17 mouse cellular contexts compared by ENCODE assay signal in genomic region chr14:121054062-121054461, GRCm38 (mm10). TPM values are rescaled to one million over a fixed set of nuclear protein-coding genes. Genes with fewer than 3 reads are reported as not detected.
DNase-seq lines count a peak whose midpoint lies in the region; ATAC-seq and TF ChIP-seq lines count a peak whose summit lies in the region.
"Had no signal": no experiment of that assay in that cellular context is flagged by ENCODE, and none has a peak within 500 bp of the region (broad histone marks: within the 10 kb centered on the region; RNA-seq: fewer than 3 reads in every experiment).

No protein-coding gene starts in this region.

- H3K27me3 ChIP-seq in heart, embryonic 10.5 days (ENCODE audit: insufficient read depth, poor library complexity, severe bottlenecking) = no peaks in the 10 kb centered on the region
- H3K27me3 ChIP-seq in kidney, postnatal 0 days (ENCODE audit: insufficient read depth, low read length) = no peaks in the 10 kb centered on the region
- H3K27me3 ChIP-seq in embryonic facial prominence, embryonic 14.5 days (replicated peaks; ENCODE audit: control insufficient read depth, insufficient read depth, low read length) = no peaks in the 10 kb centered on the region
- H3K27me3 ChIP-seq in limb, embryonic 15.5 days = no peaks in the 10 kb centered on the region

- 0 out of 2 replicates have a peak overlapping the region, but pooled peaks have one; percentile 79 for H3K27ac ChIP-seq in heart, embryonic 10.5 days
- H3K27ac ChIP-seq in kidney, postnatal 0 days = peak overlapping the region; percentile 76; the same call in 1 of the 2 replicates
- peak overlapping the region; percentile 69 for H3K27ac ChIP-seq in embryonic facial prominence, embryonic 14.5 days (replicated peaks; ENCODE audit: low read depth, low read length)
- H3K27ac ChIP-seq in limb, embryonic 15.5 days = peak overlapping the region; percentile 75

- no peak overlapping the region for H3K9ac ChIP-seq in kidney, postnatal 0 days (ENCODE audit: low read depth, low read length)
- H3K9ac ChIP-seq in embryonic facial prominence, embryonic 14.5 days (ENCODE audit: low read depth, low read length) = no peak overlapping the region
- H3K9ac ChIP-seq in limb, embryonic 15.5 days = no peak overlapping the region

- WGBS in heart, embryonic 10.5 days = 76% methylated on average over 5 of the region's 5 CpGs
- WGBS in kidney, postnatal 0 days = 60% methylated on average over 5 of the region's 5 CpGs
- 56% methylated on average over 5 of the region's 5 CpGs for whole genome bisulfite sequencing in embryonic facial prominence, embryonic 14.5 days
- WGBS in limb, embryonic 15.5 days = 29% methylated on average over 5 of the region's 5 CpGs

- no peaks in the 10 kb centered on the region for H3K9me3 ChIP-seq in heart, embryonic 10.5 days
- H3K9me3 ChIP-seq in kidney, postnatal 0 days (replicated peaks; ENCODE audit: low read length) = no peaks in the 10 kb centered on the region
- no peaks in the 10 kb centered on the region for H3K9me3 ChIP-seq in embryonic facial prominence, embryonic 14.5 days (ENCODE audit: control insufficient read depth, low read length)
- no peaks in the 10 kb centered on the region for H3K9me3 ChIP-seq in limb, embryonic 15.5 days

- no peak for TF ChIP-seq CTCF in kidney, postnatal 0 days (IDR thresholded peaks at IDR 0.05; ENCODE audit: low read depth)

- H3K36me3 ChIP-seq in heart, embryonic 10.5 days = peaks cover 9% of the 10 kb centered on the region
- H3K36me3 ChIP-seq in kidney, postnatal 0 days (ENCODE audit: insufficient read depth, low read length) = no peaks in the 10 kb centered on the region
- 0 out of 2 replicates have a peak, but pooled peaks cover 3% of the 10 kb centered on the region for H3K36me3 ChIP-seq in embryonic facial prominence, embryonic 14.5 days (ENCODE audit: control insufficient read depth, insufficient read depth, low read length)
- no peaks in the 10 kb centered on the region for H3K36me3 ChIP-seq in limb, embryonic 15.5 days

- H3K4me3 ChIP-seq in heart, embryonic 10.5 days = no peak overlapping the region
- no peak overlapping the region for H3K4me3 ChIP-seq in kidney, postnatal 0 days (replicated peaks; ENCODE audit: low read depth, low read length)
- no peak overlapping the region for H3K4me3 ChIP-seq in embryonic facial prominence, embryonic 14.5 days (ENCODE audit: low read depth, low read length)
- H3K4me3 ChIP-seq in limb, embryonic 15.5 days = no peak overlapping the region
- H3K4me3 ChIP-seq: myocyte had no signal

- peaks cover 77% of the 10 kb centered on the region for H3K4me1 ChIP-seq in heart, embryonic 10.5 days
- H3K4me1 ChIP-seq in kidney, postnatal 0 days (replicated peaks; ENCODE audit: insufficient read depth, low read length) = peaks cover 52% of the 10 kb centered on the region
- peaks cover 52% of the 10 kb centered on the region for H3K4me1 ChIP-seq in embryonic facial prominence, embryonic 14.5 days (ENCODE audit: control insufficient read depth, insufficient read depth, low read length)
- peaks cover 61% of the 10 kb centered on the region for H3K4me1 ChIP-seq in limb, embryonic 15.5 days

- no peak for DNase-seq in heart, embryonic 10.5 days (ENCODE audit: low spot score)
- no peak for DNase-seq in heart, adult 8-10 months (ENCODE audit: low spot score)
- DNase-seq in kidney, postnatal 0 days (ENCODE audit: low spot score) = no peak
- DNase-seq in kidney, adult 11 months = no peak
- DNase-seq in embryonic facial prominence, embryonic 14.5 days (ENCODE audit: low spot score) = no peak
- no peak for DNase-seq in frontal cortex, postnatal 10 days (ENCODE audit: low spot score in 2 of 2)
- DNase-seq: adrenal gland, postnatal 14 days; B cell, adult 2 months; cerebellum, postnatal 14 days; gastrocnemius, postnatal 10 days; heart, postnatal 10 days; left cerebral cortex, postnatal 4 days; thymus, postnatal 25 days had no signal

- H3K4me2 ChIP-seq in kidney, postnatal 0 days (ENCODE audit: low read length) = no peak overlapping the region
- H3K4me2 ChIP-seq in embryonic facial prominence, embryonic 14.5 days (ENCODE audit: low read depth, low read length) = no peak overlapping the region
- no peak overlapping the region for H3K4me2 ChIP-seq in limb, embryonic 15.5 days

- ATAC-seq in kidney, postnatal 0 days (replicated peaks; ENCODE audit: low FRiP score, low read depth) = no peak
- no peak for ATAC-seq in embryonic facial prominence, embryonic 14.5 days (ENCODE audit: low read depth)
- ATAC-seq in limb, embryonic 15.5 days (ENCODE audit: insufficient number of reproducible peaks, low FRiP score, low TSS enrichment, low read depth) = no peak
- no peak for ATAC-seq in megakaryocyte-erythroid progenitor cell, adult 5-6 weeks (replicated peaks; ENCODE audit: low FRiP score, low TSS enrichment, poor library complexity, severe bottlenecking)
- ATAC-seq: intestine, postnatal 0 days had no signal

RNA-seq across cellular contexts. Expression of gene Farp1, which starts 19.1 kb away (rescaled TPM):
- polyA plus RNA-seq in heart, embryonic 10.5 days (2016; fragmentation: Nextera tagmentation; extraction: Ambion mirVana) = 27.0 and 36.1 TPM in 2 replicates
- total RNA-seq in heart, adult 8-10 months (2022) = 10 to 100 TPM in 2 of 4 experiments, 1 to 10 TPM in 2; 9.1 to 10.7 (median 10.2) TPM
- polyA plus RNA-seq in kidney, postnatal 0 days (2015; fragmentation: Nextera tagmentation; extraction: Ambion mirVana) = 23.4 and 25.0 TPM in 2 replicates
- polyA plus RNA-seq in embryonic facial prominence, embryonic 14.5 days (2014; fragmentation: Nextera tagmentation; extraction: Ambion mirVana) = 34.2 and 40.5 TPM in 2 replicates
- 25.1 and 29.1 TPM in 2 replicates for polyA plus RNA-seq in limb, embryonic 15.5 days (2015; fragmentation: Nextera tagmentation; extraction: Ambion mirVana)
- 0.20 TPM in 1 of 2 replicates, not detected in the other for total RNA-seq in megakaryocyte-erythroid progenitor cell, adult 5-6 weeks (2014; fragmentation: Nextera tagmentation)
- not detected in 2 replicates for total RNA-seq in megakaryocyte-erythroid progenitor cell, adult 5-6 weeks (2017)
